Mouse (Mus musculus) megakaryocyte, embryonic 14.5 days (primary cell): ENCODE results near the gene March5. TPM values are rescaled to one million over a fixed set of nuclear protein-coding genes. Genes with fewer than 3 reads are reported as not detected.
A peak's percentile ranks its signal among the peaks of the same experiment; 100 is the strongest.
"Not testable (repeated sequence)": the region's sequence is repeated elsewhere in the genome, so short reads cannot be mapped to it uniquely, and the experiment has no call there.

Experiments used
- H3K27me3 ChIP-seq: replicated peaks from 2 replicates; pipeline ENCODE3; 2012; ENCODE audit warnings: inconsistent platforms
- H3K36me3 ChIP-seq: replicated peaks from 2 replicates; pipeline ENCODE3; 2012; ENCODE audit warnings: low read length, inconsistent platforms, mixed read lengths
- H3K4me1 ChIP-seq: 2 replicates; pipeline ENCODE4 v1.6.1; 2012; ENCODE audit warnings: inconsistent platforms
- H3K4me3 ChIP-seq: replicated peaks from 2 replicates; pipeline ENCODE3; 2012; ENCODE audit warnings: moderate library complexity, mild to moderate bottlenecking, inconsistent platforms
- H3K9me3 ChIP-seq: 2 replicates; pipeline ENCODE4 v1.6.1; 2012; ENCODE audit warnings: inconsistent platforms
- FLI1 ChIP-seq: IDR thresholded peaks from 2 replicates; pipeline ENCODE4 v1.6.1; 2012; ENCODE audit warnings: low read length, inconsistent platforms, mixed read lengths
- GATA1 ChIP-seq: IDR thresholded peaks from 3 replicates; pipeline ENCODE4 v1.6.1; 2012; ENCODE audit warnings: mixed read lengths, low read length, inconsistent platforms, borderline replicate concordance
- polyA plus RNA-seq: library from polyadenylated mRNA; stranded (reverse); fragments of >175 nt; gene quantifications from 2 replicates; pipeline ENCODE4 v1.2.3, GENCODE M21; 2012; ENCODE audit warnings: low replicate concordance; ENCODE audit not compliant: insufficient read depth

Gene March5
- polyA plus RNA-seq, 1 experiment: 28.9 TPM

GRCm38 (mm10) chr19:37208176-37208755, 923 bp downstream of the March5 start, which contains the start of gene Cpeb3:
TSS of gene Cpeb3 (minus strand) at chr19:37208601.
- Histone ChIP-seq H3K4me1 (peaks cover 36% of the 10 kb centered on the region), H3K9me3 (no peaks in the 10 kb centered on the region), H3K4me3 (peak within 1 kb of the TSS; percentile 98), H3K27me3 (peaks cover 10% of the 10 kb centered on the region), H3K36me3 (peaks cover 28% of the 10 kb centered on the region)
- TF ChIP-seq GATA1 (no peak), FLI1 (no peak)

GRCm38 (mm10) chr19:37208986-37209385, 1.6 kb downstream of the March5 start:
- TF ChIP-seq GATA1: no peak
- no peak for TF ChIP-seq FLI1

GRCm38 (mm10) chr19:37209467-37210128, 2.3 kb downstream of the March5 start:
- H3K4me1 ChIP-seq: peaks cover 36% of the 10 kb centered on the region
- H3K36me3 ChIP-seq: peaks cover 34% of the 10 kb centered on the region

More at GRCm38 (mm10) chr19:37208986-37209385, 1.6 kb downstream of the March5 start:
- Histone ChIP-seq H3K4me1 (peaks cover 36% of the 10 kb centered on the region), H3K9me3 (no peaks in the 10 kb centered on the region), H3K4me3 (peak overlapping the region; percentile 98), H3K36me3 (peaks cover 34% of the 10 kb centered on the region), H3K27me3 (peaks cover 8% of the 10 kb centered on the region)

GRCm38 (mm10) chr19:37210457-37210856, 3.1 kb downstream of the March5 start:
- Histone ChIP-seq H3K9me3 (no peaks in the 10 kb centered on the region), H3K36me3 (peaks cover 42% of the 10 kb centered on the region), H3K4me3 (no peak overlapping the region), H3K27me3 (peaks cover 7% of the 10 kb centered on the region), H3K4me1 (peaks cover 35% of the 10 kb centered on the region)
- TF ChIP-seq GATA1: no peak
- TF ChIP-seq FLI1: no peak

More at GRCm38 (mm10) chr19:37209467-37210128, 2.3 kb downstream of the March5 start:
- H3K9me3 ChIP-seq: no peaks in the 10 kb centered on the region
- H3K4me3 ChIP-seq: peak overlapping the region; percentile 98
- H3K27me3 ChIP-seq: peaks cover 7% of the 10 kb centered on the region
- TF ChIP-seq FLI1: no peak

GRCm38 (mm10) chr19:37211416-37211815, 4.1 kb downstream of the March5 start:
- Histone ChIP-seq H3K9me3 (no peaks in the 10 kb centered on the region), H3K4me1 (peaks cover 35% of the 10 kb centered on the region), H3K36me3 (peaks cover 52% of the 10 kb centered on the region)

GRCm38 (mm10) chr19:37214711-37215110, 7.4 kb downstream of the March5 start:
- Histone ChIP-seq H3K4me1 (peaks cover 13% of the 10 kb centered on the region), H3K36me3 (peaks cover 82% of the 10 kb centered on the region), H3K9me3 (no peaks in the 10 kb centered on the region), H3K4me3 (no peak overlapping the region), H3K27me3 (no peaks in the 10 kb centered on the region)
- no peak for TF ChIP-seq GATA1
- no peak for TF ChIP-seq FLI1

More at GRCm38 (mm10) chr19:37211416-37211815, 4.1 kb downstream of the March5 start:
- no peak overlapping the region for H3K4me3 ChIP-seq
- TF ChIP-seq FLI1 (no peak), GATA1 (no peak)
- H3K27me3 ChIP-seq: peaks cover 7% of the 10 kb centered on the region

- Histone ChIP-seq H3K27me3 (peaks cover 4% of the 10 kb centered on the region), H3K4me3 (no peak overlapping the region), H3K4me1 (no peaks in the 10 kb centered on the region), H3K36me3 (peaks cover 34% of the 10 kb centered on the region), H3K9me3 (no peaks in the 10 kb centered on the region)
- TF ChIP-seq FLI1: no peak
- TF ChIP-seq GATA1: no peak
Observed at GRCm38 (mm10) chr19:37225197-37225862, 18.0 kb downstream of the March5 start.

GRCm38 (mm10) chr19:37232598-37232997, 25.3 kb downstream of the March5 start:
- peaks cover 40% of the 10 kb centered on the region for H3K27me3 ChIP-seq
- H3K4me1 ChIP-seq: peaks cover 14% of the 10 kb centered on the region
- H3K4me3 ChIP-seq, H3K9me3 ChIP-seq, H3K36me3 ChIP-seq: not testable (repeated sequence)

- H3K36me3 ChIP-seq: no peaks in the 10 kb centered on the region
- peaks cover 46% of the 10 kb centered on the region for H3K27me3 ChIP-seq
- peak overlapping the region; percentile 88 for H3K4me3 ChIP-seq
- peaks cover 26% of the 10 kb centered on the region for H3K4me1 ChIP-seq
- TF ChIP-seq FLI1: no peak
- TF ChIP-seq GATA1: no peak
- peaks cover 9% of the 10 kb centered on the region for H3K9me3 ChIP-seq
Observed at GRCm38 (mm10) chr19:37233561-37234539, 26.5 kb downstream of the March5 start.
